Mouse (Mus musculus): Measurements from ENCODE around the gene Zfp609. TPM values are rescaled to one million over a fixed set of nuclear protein-coding genes. Genes with fewer than 3 reads are reported as not detected.
"Not testable (repeated sequence)": the region's sequence is repeated elsewhere in the genome, so short reads cannot be mapped to it uniquely, and the experiment has no call there.

The Zfp609 gene
- total RNA-seq, 4 experiments from 2014 or later = 15.8 to 18.8 (median 17.6) TPM

DNA sequence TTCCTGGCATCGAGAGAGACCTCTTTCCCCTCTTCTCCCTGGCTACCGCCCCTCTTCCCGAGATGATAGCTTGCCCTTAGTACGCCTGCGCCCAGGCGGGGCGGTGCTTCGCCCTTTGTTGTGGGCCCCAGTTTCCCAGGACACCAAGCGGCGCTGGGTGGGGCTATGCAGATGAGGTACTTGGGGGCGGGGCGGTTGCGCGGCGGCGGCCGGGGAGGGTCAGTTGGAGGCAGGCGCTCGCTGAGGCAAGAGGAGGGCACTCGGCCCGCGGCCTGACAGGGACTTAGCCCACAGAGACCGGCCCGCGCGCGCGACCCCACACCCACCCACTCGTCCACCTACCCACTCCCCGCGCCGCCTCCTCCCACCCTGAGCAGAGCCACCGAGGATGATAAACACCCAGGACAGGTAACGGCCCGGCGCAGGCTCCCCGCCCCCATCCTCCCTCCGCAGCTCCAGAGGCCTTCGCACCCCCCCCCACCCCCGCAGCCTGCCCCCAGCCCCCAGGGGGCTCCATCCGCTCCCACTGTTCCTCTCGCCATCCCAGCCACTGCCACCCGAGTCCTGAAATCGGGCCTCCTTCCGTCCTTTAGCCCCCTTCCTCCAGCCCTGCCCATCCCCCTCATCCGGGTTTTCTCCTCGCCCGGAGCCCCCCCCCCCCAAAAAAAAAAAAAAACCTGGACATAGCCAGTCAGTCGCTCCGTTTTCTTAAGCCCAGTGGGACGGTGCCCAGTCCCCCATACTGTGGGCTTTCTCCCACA is 150.8 kb downstream of the Zfp609 start:
- peak; percentile 95 to 96 for DNase-seq (ENCODE audit: low spot score in 2 of 2)

DNA sequence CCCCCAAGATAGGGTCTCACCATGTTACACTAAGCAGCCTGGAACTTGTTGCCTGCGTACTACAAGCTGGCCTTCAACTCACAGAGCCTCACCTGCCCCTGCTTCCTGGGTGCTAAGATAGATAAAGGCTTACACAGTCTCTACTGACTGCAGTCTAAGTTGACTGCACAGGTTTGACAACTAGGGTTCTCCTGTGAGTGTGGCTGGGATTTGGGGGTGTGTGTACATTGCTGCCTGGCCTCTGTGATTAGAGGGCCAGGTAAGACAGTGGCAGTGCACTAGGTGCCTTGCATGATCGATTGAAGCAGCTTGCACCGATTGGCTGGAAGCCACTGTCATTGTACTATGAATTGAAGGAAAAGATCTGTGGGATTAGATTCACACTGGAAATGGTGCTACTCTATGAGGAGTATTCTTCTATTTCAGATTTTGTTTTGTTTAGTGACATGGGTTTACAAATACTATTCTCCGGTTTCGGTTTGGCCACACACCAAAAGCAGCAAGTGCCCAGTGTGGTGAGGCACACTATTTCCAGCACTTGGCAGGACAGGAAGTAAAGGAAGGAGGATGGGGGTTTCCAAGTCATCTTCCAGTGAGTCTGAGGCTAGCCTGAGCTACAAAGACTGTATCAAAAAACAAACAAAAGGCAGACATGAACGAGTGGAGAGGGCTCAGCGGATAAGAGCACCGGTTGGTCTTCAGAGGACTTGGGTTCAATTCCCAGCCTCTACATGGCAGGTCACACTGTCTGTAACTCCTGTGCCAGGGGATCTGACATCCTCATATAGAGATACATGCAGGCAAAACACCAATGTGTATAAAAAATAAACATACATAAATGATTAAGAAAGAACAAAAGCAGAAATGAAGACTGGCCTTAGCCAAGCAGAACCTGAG is 151.7 kb downstream of the Zfp609 start:
- DNase-seq (ENCODE audit: low spot score in 2 of 2) = no peak

DNA sequence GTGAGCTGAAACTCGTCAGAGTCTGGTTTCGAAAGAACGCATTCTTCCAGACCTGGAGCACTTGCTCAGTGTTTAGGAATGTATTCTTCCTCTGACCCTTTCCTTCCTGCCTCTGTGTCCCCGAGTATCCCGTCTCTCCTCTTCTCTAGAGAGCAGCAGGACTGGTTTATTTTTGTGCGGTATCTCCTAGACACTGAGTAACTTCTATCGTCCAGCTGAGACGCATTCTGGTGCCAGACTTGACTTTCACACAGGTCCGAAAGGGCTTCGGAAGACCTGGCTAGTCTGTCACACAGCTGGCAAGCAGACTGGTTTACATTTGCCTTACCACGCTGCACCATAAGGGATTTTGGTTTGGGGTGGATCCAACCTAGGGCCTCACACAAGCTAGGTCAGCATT is 154.4 kb downstream of the Zfp609 start:
- DNase-seq (ENCODE audit: low spot score in 2 of 2) = no peak

DNA sequence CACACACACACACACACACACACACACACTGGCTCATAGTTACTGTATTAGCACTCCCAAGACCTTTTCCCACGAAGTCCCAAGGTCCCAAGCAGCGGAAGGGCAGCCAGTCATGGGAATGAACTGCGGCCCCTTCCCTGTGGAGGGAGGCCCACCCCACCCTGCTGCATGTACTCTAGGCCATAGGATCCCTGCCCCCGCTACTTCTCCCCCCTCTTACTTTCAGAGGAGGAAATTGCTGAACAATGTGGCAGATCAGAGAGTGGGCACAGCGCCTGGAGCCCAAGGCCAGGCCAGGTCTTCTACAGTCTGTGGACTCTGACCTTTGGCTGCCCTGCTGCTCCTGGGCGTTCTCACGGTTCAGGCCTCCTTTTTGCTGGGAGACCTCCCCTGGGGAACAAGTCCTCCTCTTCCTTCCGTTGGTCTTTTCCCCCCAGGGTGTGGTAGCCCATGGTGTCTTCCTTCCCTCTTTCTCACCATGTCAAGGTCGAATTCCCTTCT is 155.9 kb downstream of the Zfp609 start:
- peak in 1 of 2 experiments; percentile 40 for DNase-seq (ENCODE audit: low spot score in 2 of 2)

DNA sequence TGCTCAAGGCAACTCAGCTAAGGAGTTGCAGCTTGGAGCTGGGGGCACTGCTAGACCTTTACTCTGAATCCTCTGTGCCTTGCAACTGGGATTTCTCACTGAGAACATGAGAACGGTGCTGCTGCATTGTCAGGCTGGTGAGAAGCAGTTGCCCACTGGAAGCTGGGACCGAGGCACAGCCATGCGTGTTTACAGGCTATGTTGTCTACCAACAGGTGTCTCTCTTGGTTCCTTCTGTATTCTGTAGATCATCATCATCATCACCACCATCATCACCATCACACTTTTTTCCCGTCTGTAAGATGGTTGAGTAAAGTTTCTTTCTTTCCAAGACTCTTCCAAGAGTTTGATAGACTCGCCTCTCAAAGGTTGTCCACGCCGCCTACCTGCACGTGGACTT is 159.7 kb downstream of the Zfp609 start, which contains the start of gene Oaz2:
Gene Oaz2 (plus strand): TSS at position 301 of the 400 bp plus-strand sequence.
- no peak for DNase-seq (ENCODE audit: low spot score in 2 of 2)

DNA sequence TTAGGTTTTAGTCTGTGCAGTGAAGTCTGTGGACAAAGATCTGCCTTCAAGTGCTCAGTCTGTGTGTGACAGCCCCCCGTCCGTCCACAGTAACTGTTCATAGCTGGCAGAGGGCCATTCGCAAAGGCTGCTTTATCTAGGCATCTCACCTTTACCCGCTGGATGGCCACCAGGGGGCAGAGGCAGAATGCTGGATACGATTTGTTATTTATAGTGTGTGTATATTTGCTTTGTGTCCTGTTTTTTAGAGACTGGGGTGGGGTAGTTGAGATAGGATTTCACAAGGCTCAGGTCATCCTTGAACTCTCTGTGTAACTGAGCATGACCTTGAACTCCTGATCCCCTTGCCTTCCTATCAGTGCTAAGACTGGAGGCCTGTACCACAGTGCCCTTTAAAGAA is 161.3 kb downstream of the Zfp609 start:
- peak; percentile 53 to 55 for DNase-seq (ENCODE audit: low spot score in 2 of 2)

DNA sequence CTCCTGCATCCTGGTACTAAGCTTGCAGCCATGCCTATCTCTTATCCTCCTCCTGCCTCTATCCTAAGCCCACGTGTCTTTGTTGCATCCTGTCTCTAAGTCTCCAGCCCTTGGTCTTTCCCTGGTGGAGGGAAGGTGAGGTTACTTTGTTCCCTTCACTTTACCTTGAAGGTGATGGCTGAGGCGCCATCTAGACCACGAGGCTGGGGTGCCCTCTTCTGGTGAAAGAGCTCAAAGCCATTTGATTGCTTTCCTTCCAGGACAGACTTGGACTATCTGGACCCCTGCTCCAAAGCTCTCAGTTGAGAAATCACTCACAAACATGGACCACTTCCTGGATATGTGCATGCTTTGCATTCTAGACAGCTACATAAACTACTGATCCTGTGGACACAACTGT is 163.2 kb downstream of the Zfp609 start:
- peak in 1 of 2 experiments; percentile 38 for DNase-seq (ENCODE audit: low spot score in 2 of 2)

DNA sequence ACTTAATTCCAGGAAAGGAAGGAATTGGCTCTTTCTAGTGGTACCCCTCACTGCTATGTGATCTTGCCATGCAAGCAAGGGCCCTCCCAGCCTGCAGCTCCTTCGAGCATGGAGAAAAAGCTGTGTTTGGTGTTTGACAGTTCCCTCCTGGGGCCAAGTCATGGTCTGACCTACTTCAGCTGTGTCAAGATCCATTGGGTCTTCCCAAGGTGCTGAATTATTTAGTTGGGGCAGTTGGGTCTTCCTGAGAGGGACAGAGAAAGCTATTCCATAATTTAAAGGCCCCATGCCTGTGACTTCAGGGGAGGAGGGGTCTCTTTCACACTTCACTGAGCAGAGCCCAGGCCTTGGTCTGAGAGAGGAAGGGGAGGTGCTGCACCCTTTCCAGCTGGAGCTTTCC is 165.9 kb downstream of the Zfp609 start:
- no peak for DNase-seq (ENCODE audit: low spot score in 2 of 2)

DNA sequence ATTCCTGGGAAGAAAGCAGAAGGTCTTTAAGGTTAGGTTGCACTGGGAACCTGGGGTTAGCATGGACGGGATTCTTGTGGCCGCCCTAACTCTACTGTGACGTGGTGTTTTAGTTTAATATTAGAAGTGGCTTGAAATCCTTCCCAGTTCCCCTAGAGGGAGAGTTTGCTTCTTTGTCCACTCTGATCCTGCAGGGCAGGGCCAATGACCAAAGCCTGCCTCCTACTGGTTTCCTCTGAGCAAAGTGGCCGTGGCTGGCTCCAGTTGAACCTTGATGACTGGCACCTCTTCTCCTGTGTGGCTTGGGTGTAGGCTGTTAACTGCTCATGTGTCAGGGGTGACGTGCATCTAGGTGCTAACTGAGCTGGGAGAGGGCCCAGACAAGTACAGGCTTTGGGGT is 166.3 kb downstream of the Zfp609 start:
- DNase-seq (ENCODE audit: low spot score in 2 of 2) = no peak

DNA sequence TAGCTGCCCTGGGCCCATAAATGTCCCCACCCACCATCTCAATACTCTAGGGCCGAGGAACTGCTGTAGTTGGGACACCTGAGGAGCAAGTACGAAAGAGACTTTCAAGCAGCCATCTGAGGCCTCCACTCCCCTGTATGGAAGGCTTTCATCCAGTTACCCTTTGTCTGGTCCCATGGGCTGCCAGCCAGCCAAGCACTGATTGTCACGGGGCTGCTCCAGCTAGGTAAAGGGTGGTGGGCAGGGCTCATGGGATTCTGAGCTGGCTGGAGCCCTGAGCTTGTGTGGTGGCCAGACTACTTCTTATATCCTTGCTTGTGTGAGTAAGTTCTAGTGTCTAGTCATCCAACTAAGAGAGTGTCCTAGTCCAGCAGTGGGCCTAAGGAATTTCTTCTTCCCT is 170.1 kb downstream of the Zfp609 start:
- DNase-seq (ENCODE audit: low spot score in 2 of 2) = no peak

DNA sequence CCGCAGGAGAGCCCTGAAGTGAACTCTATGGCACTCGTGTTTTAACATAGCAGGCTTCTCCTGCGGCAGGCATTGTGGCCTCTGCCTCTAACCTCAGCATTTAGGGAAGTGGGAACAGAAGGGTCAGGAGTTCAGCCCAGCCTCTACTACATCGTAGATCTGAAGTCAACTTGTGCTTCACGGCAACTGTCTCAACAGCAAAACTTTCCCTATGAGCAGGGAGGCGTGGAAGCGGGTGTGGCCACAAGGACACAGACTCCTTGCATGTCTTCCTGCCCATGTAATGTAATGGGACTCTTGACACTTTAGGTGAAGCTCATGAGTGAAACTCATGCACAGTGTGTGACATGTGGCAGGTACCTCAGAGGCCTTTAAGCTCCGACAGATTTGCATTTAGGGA is 171.8 kb downstream of the Zfp609 start:
- no peak for DNase-seq (ENCODE audit: low spot score in 2 of 2)

DNA sequence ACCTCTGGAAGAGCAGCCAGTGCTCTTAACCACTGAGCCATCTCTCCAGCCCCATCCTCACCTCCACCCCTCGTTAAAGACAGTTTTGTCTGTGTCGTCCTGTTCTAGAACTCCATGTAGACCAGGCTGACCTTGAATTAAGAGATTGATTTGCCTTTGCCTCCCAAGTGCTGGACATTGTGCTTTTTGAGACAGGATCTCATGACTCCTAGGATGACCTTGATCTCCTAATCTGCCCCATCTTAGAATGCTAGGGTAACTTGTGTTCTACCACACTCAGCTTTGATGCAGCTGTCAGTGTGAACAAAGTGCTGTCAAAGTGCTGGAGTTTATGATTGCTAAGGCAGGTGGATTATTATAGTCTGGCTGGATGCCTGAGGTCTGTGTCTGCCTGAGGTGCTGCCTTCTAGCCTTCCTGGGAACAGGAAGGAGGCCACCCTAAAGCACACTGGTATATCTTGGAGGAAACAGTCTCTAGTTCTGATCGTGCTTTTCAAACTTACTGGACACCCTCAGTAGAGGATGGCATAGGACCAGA is 172.6 kb downstream of the Zfp609 start:
- no peak for DNase-seq (ENCODE audit: low spot score in 2 of 2)

DNA sequence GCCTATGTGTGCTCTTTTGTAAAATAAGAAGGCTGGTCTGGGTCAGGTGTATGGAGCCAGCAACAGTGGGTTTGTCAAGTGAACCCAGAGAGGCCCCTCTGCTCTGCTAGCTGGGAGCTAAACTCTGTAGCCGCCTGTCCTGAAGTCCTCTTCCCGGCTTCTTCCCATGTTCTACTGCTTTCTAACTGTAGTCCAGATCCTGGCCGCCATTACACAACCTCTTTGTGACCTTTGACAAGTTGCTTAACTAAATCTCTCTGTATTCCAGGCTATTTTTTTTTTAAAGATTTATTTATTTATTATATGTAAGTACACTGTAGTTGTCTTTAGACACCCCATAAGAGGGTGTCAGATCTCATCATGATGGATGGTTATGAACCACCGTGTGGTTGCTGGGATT is 173.6 kb downstream of the Zfp609 start:
- DNase-seq (ENCODE audit: low spot score in 2 of 2) = no peak

DNA sequence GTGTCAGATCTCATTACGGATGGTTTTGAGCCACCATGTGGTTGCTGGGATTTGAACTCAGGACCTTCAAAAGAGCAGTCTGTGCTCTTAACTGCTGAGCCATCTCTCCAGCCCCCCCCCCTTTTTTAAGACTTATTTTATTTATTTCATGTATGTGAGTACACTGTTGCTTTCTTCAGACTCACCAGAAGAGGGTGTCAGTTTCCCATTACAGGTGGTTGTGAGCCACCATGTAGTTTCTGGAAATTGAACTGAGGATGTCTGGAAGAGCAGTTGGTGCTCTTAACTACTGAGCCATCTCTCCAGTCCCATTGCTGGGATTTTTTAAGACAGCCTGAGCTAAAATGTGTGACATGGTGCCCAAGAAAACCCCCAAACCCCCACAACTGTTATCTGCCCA is 175.4 kb downstream of the Zfp609 start:
- DNase-seq (ENCODE audit: low spot score in 2 of 2) = not testable (repeated sequence)

DNA sequence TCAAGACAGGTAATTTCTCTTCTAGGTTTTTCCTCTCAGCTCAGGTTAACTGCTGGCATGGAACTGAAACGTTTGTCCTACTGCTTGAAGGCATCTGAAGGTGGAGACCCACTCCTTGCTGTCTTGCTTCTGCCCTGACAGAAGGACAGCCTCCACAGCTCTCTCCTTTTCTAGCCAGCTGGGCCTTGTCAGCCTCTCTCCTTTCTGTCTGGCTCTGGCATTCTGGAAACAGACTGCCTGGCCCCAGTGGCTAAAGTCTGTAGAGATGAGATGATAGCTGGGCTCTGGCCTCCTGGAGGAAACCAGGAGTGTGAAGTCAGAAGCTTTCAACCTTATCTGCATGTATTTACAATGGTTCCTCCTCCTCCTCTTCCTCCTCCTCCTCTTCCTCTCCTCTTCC is 177.4 kb downstream of the Zfp609 start:
- no peak for DNase-seq (ENCODE audit: low spot score in 2 of 2)

DNA sequence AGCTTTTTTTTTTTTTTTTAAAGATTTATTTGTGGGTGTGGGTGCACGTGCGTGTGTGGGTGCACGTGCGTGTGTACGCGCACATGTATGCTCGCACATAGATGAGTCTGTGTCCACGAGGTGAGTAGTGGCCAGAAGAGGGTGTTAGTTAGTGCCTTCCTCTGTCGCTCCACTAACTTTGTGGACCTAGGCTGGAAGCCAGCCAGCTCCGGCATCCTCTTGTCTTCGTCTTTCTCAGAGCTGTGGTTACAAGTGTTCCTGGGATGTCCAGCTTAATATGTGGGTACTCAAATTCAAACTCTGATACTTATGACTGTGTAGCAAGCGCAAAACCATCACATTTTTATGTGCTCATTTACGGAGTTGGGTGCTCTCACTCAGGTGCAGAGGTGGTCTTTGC is 178.6 kb downstream of the Zfp609 start:
- no peak for DNase-seq (ENCODE audit: low spot score in 2 of 2)

DNA sequence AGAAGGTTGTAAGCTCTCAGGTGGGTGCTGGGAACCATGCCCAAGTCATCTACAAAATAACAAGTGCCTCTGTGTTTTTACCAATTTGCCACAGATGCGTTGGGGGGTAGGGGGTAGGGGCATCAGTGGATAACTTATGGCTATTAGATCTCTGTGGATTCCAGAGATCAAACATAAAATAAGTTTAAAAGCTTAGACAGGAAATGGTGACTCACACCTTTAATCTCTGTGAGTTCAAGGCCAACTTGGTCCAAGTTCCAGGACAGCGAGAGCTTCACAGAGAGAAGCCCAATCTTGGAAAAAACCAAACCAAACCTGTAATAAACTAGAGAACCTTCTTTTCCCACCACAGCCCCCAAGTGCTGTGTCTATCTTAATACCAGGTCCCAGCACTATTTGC is 180.6 kb downstream of the Zfp609 start:
- DNase-seq (ENCODE audit: low spot score in 2 of 2) = no peak

DNA sequence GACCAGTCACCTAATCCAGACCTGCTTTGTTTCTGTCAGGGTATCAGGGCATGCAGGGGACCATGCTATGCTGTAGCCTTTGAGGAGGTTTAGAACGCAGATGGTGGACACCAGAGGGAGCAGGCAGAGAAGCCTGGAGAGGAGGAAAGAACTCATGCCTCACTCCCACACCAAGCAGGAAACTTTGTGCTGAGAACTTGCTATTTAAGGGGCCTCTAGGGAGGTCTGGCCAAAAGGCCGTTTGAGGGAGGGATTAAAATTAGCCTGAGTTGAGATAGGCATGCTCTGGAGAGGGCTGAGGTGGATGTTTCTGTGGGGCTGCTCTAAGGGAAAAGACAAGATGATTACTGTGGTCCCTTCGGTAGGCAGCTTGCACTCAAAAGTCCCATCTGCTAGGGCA is 181.4 kb downstream of the Zfp609 start:
- DNase-seq (ENCODE audit: low spot score in 2 of 2) = no peak

DNA sequence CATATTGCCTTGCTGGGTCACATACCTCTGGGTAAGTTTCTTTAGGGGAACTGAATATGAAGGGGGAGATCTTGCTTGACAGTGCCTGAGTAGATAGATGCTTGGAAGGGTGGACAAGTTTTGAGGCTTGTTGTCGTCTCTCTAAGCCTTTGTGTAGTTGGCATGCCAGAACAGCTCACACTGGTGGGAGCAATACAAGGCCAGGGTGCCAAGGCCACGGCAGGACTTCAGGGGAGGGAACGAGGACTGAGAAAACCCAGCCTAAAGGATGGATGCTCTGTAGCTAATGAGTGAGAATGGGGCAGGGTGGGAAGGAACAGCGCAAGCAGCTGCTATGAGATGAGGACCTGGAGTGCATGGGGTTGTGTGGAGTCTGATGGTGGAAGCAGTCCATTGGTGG is 182.4 kb downstream of the Zfp609 start:
- no peak for DNase-seq (ENCODE audit: low spot score in 2 of 2)

DNA sequence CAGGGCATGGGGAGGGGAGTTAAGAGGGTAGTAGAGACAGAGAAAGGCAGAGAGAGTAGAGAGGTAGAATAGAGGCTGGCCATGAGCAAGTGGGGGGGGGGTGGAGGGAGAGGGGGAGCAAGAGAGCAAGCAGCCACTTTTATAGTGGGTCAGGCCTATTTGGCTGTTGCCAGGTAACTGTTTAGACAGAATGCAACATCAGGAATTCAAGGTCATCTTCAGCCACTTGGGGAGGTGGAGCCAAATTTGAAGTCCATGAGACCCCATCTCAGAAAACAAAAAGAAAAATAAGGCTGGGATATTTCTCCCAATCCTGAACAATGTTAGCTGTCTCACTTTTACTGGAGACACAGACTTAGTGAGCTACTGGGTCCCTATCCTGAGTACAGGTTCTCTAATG is 184.8 kb downstream of the Zfp609 start:
- DNase-seq (ENCODE audit: low spot score in 2 of 2) = no peak
